Mouse (Mus musculus) E14TG2a.4 (cell line): ENCODE data around the gene Gm960.

Experiments used
- CTCF ChIP-seq: conservative IDR thresholded peaks from 2 replicates; pipeline ENCODE4 v1.5.1; 2014; ENCODE audit warnings: low read length
- NANOG ChIP-seq: IDR thresholded peaks from 2 replicates; pipeline ENCODE4 v1.6.1; 2014; ENCODE audit warnings: borderline replicate concordance, low read length, mixed read lengths
- POU5F1 ChIP-seq: IDR thresholded peaks from 2 replicates; pipeline ENCODE4 v1.6.1; 2014; ENCODE audit warnings: low read length, borderline replicate concordance

GRCm38 (mm10) chr19:4711098-4711600 is 12.7 kb upstream of the Gm960 start, which contains the start of gene Sptbn2:
- TF ChIP-seq CTCF (no peak), POU5F1 (no peak), NANOG (no peak)
